14 mouse cellular contexts compared by ENCODE assay signal in the genomic region with DNA sequence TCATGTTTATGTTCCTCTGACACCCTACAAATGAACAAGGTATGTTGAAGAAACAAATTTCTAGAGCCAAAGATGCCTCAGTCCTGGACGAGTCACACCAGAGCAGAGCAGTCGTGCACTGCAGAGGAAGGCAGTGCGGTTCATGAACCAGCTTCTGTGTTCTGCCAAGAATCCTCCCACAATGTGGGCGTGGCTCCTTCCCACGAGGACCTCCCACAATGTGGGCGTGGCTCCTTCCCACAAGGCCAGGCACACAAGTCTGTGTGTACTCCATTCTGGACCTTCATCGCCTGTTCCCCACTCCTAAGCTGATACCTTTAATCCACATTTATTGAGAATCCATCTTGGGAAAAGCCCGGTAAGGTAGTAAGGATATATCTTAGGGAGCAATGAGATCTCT. TPM values are rescaled to one million over a fixed set of nuclear protein-coding genes. Genes with fewer than 3 reads are reported as not detected.
DNase-seq lines count a peak whose midpoint lies in the region; TF ChIP-seq lines count a peak whose summit lies in the region.
"Had no signal": no experiment of that assay in that cellular context is flagged by ENCODE, and none has a peak within 500 bp of the region (broad histone marks: within the 10 kb centered on the region; RNA-seq: fewer than 3 reads in every experiment).

No protein-coding gene starts in this region.

- H3K4me1 ChIP-seq in MEL (ENCODE audit: control insufficient read depth in 1 of 2, insufficient read depth in 2 of 2, low read length in 2 of 2) = peaks cover 0 to 4% of the 10 kb centered on the region in 2 experiments; a peak in 2 of 4 replicates
- H3K4me1 ChIP-seq: embryonic facial prominence, embryonic 15.5 days; forebrain, embryonic 15.5 days; heart, embryonic 12.5 days; hindbrain, embryonic 10.5 days; limb, embryonic 15.5 days had no signal

- H3K9me3 ChIP-seq in MEL (replicated peaks; ENCODE audit: insufficient read depth, low read length) = no peaks in the 10 kb centered on the region
- H3K9me3 ChIP-seq: embryonic facial prominence, embryonic 15.5 days; forebrain, embryonic 15.5 days; heart, embryonic 12.5 days; hindbrain, embryonic 10.5 days; limb, embryonic 15.5 days had no signal

- no peak overlapping the region for H3K9ac ChIP-seq in MEL (ENCODE audit: control insufficient read depth, low read depth, low read length, poor library complexity, severe bottlenecking)
- H3K9ac ChIP-seq: embryonic facial prominence, embryonic 15.5 days; forebrain, embryonic 15.5 days; heart, embryonic 12.5 days; limb, embryonic 15.5 days had no signal

- no peak overlapping the region for H3K27ac ChIP-seq in MEL (ENCODE audit: control insufficient read depth, low read depth, low read length)
- H3K27ac ChIP-seq: embryonic facial prominence, embryonic 15.5 days; forebrain, embryonic 15.5 days; hindbrain, embryonic 10.5 days; limb, embryonic 15.5 days had no signal

- TF ChIP-seq POLR2A in MEL (IDR thresholded peaks at IDR 0.05; ENCODE audit: control insufficient read depth in 1 of 2, insufficient read depth in 1 of 2, low read depth in 1 of 2, low read length in 2 of 2, poor library complexity in 1 of 2) = no peak

- H3K27me3 ChIP-seq in MEL (ENCODE audit: control insufficient read depth in 1 of 2, insufficient read depth in 2 of 2, low read length in 2 of 2) = no peaks in the 10 kb centered on the region
- H3K27me3 ChIP-seq: embryonic facial prominence, embryonic 15.5 days; forebrain, embryonic 15.5 days; heart, embryonic 12.5 days; limb, embryonic 15.5 days had no signal

- peaks cover 0 to 3% of the 10 kb centered on the region in 2 experiments; a peak in 1 of 4 replicates for H3K36me3 ChIP-seq in MEL (ENCODE audit: control insufficient read depth in 1 of 2, insufficient read depth in 2 of 2, low read length in 2 of 2)
- H3K36me3 ChIP-seq: embryonic facial prominence, embryonic 15.5 days; forebrain, embryonic 15.5 days; heart, embryonic 12.5 days; hindbrain, embryonic 10.5 days; limb, embryonic 15.5 days had no signal

- TF ChIP-seq CTCF in MEL (IDR thresholded peaks at IDR 0.05 in 2 of 3, conservative IDR thresholded peaks at IDR 0.05 in 1 of 3; ENCODE audit: control insufficient read depth in 1 of 3, insufficient read depth in 1 of 3, low read depth in 2 of 3, low read length in 3 of 3, poor library complexity in 1 of 3, severe bottlenecking in 1 of 3) = no peak

- no peaks in the 10 kb centered on the region for H3K79me2 ChIP-seq in MEL (ENCODE audit: control insufficient read depth, insufficient read depth, low read length, poor library complexity)

- H3K4me3 ChIP-seq in MEL (ENCODE audit: control insufficient read depth in 1 of 2, insufficient read depth in 1 of 2, low read depth in 2 of 2, low read length in 2 of 2) = no peak overlapping the region
- H3K4me3 ChIP-seq: embryonic facial prominence, embryonic 15.5 days; forebrain, embryonic 15.5 days; heart, embryonic 12.5 days; hindbrain, embryonic 10.5 days; limb, embryonic 15.5 days had no signal

- DNase-seq in lung, postnatal 10 days = peak; percentile 17
- no peak for DNase-seq in lung, postnatal 25 days (ENCODE audit: low spot score)
- peak; percentile 82 for DNase-seq in MEL (ENCODE audit: low read depth, low spot score)
- DNase-seq in induced T-regulatory cell, adult 2 months (ENCODE audit: low read depth) = peak; percentile 38
- DNase-seq in testis, postnatal 14 days (ENCODE audit: low spot score) = peak; percentile 21
- DNase-seq in embryo, embryonic 11 days = no peak
- no peak for DNase-seq in MN1 (ENCODE audit: low spot score)
- no peak for DNase-seq in neural tube, embryonic 10.5 days (ENCODE audit: extremely low spot score, low spot score)
- DNase-seq: cerebellum, postnatal 10 days had no signal

- no peak for TF ChIP-seq RAD21 in MEL (IDR thresholded peaks at IDR 0.05; ENCODE audit: low read depth, low read length)

- TF ChIP-seq EP300 in MEL (IDR thresholded peaks at IDR 0.05; ENCODE audit: low read depth in 1 of 2, low read length in 2 of 2) = no peak

TF ChIP-seq in MEL, 35 proteins besides CTCF, POLR2A, EP300 and RAD21:
- no peak for TF ChIP-seq TBP (IDR thresholded peaks at IDR 0.05; ENCODE audit: low read depth, low read length)
- no peak for TF ChIP-seq CHD1 (IDR thresholded peaks at IDR 0.05; ENCODE audit: low read depth, low read length)
TF ChIP-seq in MEL: peak in this region for 0.

RNA-seq across cellular contexts. Expression of a gene that starts 8.2 kb away (rescaled TPM):
- total RNA-seq in MEL (2012; rRNA removed) = 56.3 and 60.9 TPM in 2 replicates
- polyA plus RNA-seq in MEL (2012; ENCODE audit: insufficient read depth in 1 of 2, insufficient read length in 2 of 2, low read depth in 1 of 2, low replicate concordance in 2 of 2, missing spikeins in 1 of 2) = 100 to 1,000 TPM in 1 of 2 experiments, 10 to 100 TPM in 1; 77.9 to 101 TPM

RNA-seq across cellular contexts. Expression of a gene that starts 41.6 kb away (rescaled TPM):
- 35.5 and 36.3 TPM in 2 replicates for total RNA-seq in MEL (2012; rRNA removed)
- 10 to 100 TPM in 1 of 2 experiments, not detected in 1; 24.2 TPM for polyA plus RNA-seq in MEL (2012; ENCODE audit: insufficient read depth in 1 of 2, insufficient read length in 2 of 2, low read depth in 1 of 2, low replicate concordance in 2 of 2, missing spikeins in 1 of 2)

Comparison
In these comparisons a context has a peak if more than half of its experiments do, and no peak if none do; other contexts are left out.
1. DNase-seq: peak in lung, postnatal 10 days (single experiment), MEL (single experiment), induced T-regulatory cell, adult 2 months (single experiment) and testis, postnatal 14 days (single experiment); none in lung, postnatal 25 days (single experiment), embryo, embryonic 11 days (single experiment), MN1 (single experiment) and neural tube, embryonic 10.5 days (single experiment).